Mouse (Mus musculus): ENCODE results near the gene Zbtb40.
A peak's percentile ranks its signal among the peaks of the same experiment; 100 is the strongest.

The Zbtb40 gene

DNA sequence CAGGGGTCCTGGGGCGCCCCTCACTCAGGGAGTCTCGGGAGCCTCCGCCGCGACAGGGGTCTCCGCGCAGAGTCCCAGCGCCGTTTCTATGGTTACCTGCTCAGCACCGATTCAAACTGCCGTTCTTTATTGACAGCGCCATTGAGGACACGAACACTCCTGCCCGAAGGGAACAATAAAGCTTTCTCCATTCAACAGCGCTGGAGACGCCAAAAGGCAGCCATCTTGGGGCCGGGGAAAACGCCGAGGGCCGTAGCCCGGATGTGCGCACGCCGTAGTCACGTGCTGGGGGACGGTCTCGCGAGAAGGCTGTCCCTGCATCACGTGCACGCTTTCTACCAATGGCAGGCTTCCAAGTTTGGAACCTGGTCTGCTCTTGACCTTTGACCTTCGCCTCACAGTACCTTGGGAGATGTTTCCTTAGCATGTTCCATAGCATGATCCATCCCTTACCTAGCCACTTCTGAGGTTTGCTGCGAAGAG, at the start of gene Zbtb40:
Gene Zbtb40 (minus strand): TSS at position 252 of the 483 bp plus-strand sequence.
- peak; percentile 96 for DNase-seq (ENCODE audit: low read depth, low spot score)

DNA sequence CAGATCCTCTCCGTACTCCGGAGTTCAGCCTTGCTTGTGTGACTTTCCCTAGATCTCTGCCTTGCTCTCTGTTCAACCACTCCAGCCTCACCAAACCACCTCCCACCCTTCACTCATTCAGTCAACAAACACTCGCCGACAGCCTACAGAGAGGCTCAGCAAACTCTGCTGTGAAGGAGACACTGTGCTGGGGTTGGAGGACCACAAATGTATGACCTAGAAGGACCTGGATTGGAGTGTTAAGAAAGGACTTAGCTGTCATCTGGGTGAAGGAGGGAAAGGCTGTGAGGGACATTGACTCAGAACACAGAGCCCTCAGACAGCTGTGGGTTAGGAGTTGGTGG, 49.4 kb upstream of the Zbtb40 start:
- no peak for DNase-seq (ENCODE audit: low read depth, low spot score)

DNA sequence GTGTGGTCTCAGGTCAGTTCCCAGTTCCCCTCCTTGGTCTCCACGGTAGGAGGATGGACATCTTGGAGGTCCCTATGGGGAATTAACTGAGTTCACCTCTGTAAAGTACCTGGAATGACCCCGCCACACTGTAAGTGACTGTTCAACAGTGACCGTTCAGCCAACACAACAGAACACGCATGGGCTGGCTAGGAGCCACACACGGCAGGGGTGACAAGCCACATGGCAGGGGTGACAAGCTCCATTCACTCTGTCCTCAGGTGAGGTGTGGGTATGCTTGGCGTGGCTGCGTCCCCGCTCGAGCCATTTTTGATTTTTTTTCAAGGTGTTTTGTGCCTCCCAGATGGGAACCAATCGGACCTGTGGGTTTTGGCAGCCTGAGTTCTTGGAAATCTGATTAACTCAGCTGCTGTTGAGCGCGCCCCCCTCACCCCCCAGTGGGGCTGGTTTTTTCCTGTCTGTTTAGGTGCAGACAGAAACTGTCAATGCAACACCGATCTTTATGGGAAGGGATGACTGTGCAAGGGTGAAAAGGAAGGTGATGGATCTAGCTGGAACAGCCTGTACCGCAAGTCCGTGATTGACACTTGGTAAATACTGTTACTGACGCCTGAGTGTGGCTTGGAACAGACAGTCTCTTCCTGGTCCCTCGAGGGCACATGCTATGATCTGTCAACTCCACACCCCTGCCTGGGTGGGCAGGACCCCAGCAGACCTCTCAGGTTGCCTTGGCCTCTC, 48.8 kb upstream of the Zbtb40 start:
- no peak for DNase-seq (ENCODE audit: low read depth, low spot score)

DNA sequence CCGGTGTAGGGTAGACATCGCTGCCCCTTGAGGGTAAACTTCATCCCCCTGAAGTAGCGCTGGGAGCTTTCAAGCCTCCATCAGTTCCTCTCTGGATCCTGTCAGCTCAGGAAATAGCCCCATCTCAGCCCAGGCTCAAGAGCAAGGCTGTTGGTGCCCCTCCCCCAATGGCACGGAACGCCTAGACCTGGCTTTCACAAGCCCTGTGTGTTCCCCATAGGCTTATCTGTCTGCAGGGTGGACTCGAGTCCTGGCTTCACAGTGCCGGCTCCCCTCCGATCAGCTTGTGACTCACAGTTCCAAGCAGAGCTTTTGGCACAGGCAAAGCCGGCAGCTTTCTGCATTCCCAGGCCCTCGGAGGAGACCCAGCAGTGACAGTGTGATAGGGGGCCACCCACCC, 47.8 kb upstream of the Zbtb40 start:
- no peak for DNase-seq (ENCODE audit: low read depth, low spot score)

DNA sequence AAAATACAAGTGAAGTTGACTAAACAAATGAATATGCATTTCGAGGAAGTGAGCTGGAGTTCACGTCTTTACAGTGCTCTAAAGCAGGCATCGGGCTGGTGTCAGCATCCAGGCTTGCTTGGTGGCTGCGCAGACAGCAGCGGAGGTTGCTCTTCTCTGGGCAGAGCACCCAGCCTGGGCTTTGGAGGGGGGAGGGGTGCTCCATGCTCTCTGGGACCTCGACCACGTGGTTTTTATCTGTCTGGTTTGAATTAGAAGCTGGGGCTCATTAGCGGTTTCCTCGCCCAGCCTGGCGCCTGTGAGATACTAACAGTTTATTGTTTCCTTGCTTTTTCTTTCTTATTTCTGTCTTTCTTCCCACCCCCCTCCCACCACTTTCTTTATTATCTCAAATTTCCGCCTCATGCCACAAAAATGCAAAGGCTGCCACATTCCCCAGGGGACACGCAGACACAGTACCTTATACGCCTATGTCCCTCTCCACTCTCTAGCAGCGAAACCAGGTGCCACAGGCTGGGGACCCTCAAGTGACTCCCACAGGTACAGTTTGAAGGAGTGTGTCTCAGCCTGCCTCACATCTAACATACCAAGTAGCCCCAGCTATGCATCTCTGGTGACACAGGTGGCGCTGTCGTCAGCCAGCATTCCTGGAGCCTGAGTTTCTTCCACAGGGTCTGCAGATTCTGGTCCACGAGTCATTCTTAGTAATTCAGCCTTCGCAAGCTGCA, 36.6 kb upstream of the Zbtb40 start:
- no peak for DNase-seq (ENCODE audit: low read depth, low spot score)

DNA sequence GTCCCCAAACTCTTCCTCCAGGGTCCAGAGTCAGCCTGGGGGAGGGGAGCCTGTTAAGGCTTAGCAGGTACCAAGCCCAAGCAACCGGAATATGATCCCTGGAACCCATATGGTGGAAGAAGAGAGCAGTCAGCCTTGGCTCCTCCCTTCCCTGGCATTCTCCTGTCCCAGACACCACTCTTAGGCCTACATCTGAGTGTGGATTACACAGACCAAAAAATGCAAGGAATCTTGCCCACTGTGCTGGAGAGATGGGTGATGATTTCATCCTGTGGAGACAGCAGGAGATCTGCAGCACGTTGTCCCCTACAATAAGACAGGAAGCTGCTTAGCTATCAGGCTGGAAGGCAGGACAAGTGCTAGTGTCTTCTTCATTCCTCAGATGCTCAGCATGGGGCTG, 34.3 kb upstream of the Zbtb40 start:
- no peak for DNase-seq (ENCODE audit: low read depth, low spot score)

DNA sequence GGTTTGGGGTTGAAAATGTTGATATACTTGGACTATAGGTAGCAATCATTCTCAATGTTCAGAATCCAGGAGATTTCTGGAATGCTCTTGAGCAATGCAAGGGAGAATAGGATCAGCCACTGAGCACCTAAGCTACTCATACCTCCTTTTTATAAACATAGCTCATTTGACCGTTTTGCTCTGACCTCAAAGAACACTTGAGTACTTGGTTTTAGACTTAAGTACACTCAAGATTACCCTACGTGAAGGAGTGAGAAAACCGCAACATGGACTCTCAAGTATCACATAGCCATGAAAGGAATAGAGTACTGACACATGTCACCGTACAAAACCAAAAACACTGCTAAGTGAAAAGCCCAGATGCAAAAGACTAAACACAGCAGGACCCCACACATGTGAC, 32.8 kb upstream of the Zbtb40 start:
- DNase-seq (ENCODE audit: low read depth, low spot score) = no peak

DNA sequence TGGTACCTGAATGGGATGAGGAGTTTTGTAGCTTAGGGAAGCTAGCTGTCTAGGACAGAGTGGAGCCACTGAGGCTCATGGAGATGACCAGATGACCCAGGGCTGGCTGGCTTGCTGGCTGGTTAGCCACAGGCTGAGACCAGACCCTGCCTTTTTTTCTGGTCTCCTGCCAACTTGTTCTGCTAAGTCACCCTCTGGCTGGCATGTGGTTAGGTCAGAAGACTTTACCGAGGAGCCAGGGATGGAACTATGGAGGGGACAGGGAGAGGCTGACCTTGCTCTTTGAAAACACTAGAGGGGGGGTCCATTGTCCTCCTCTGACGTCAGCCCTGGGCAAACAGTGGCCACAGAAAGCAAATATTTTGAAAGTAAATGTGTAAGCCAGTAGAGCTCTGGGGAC, 28.6 kb upstream of the Zbtb40 start:
- no peak for DNase-seq (ENCODE audit: low read depth, low spot score)

DNA sequence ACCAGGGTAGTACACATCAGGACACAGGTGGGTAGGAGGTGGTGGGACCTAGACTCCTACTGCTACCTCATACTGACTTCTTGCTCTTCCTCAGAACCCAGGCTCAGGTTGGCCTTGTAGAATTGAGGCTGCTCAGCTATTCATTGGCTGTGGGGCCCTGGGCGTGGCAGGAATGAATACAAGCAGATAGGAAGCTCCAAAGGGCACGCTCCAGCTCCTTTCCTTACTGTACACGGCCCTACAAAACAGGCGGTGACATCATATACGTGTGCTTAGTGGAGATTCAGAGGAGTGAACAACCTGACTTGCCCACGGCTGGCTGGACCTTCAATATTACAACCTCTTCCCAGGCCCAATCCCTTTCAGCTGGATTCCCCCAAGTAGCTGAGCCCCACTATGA, 22.6 kb upstream of the Zbtb40 start:
- no peak for DNase-seq (ENCODE audit: low read depth, low spot score)

DNA sequence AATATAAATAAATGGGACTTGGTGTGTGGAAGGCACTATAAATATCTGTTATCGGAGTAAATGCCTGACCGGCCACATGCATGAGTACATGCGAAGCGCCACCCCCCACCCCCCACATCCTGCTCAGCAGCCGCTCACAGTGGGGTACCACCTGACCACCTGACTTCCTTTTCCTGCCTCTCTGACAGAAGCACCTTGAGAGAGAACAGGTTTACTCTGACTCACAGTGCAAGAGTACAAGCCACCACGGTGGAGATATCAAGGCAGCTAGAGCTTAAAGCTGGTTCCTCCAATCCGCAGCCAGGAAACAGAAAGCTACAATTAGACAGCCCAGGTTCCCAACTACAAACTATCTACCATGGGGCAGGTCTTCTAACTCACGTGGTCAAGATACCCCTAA, 19.9 kb upstream of the Zbtb40 start:
- DNase-seq (ENCODE audit: low read depth, low spot score) = peak; percentile 57

DNA sequence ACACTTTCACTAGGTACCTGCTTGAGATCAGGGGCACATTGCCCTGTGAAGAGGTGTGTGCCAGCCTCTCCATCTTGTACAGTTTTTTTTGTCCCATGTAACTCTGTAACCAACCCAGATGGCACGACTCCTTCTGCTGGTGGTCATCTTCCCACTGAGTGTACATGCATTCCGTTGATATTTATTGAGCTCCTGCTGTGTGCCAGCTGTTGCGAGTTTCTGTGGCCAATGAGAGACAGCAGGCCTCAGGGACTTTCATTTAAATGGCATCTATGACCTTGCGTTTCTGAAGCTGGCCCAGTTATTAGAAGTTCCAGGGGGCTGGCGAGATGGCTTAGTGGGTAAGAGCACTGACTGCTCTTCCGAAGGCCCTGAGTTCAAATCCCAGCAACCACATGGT, 17.2 kb upstream of the Zbtb40 start:
- DNase-seq (ENCODE audit: low read depth, low spot score) = no peak

DNA sequence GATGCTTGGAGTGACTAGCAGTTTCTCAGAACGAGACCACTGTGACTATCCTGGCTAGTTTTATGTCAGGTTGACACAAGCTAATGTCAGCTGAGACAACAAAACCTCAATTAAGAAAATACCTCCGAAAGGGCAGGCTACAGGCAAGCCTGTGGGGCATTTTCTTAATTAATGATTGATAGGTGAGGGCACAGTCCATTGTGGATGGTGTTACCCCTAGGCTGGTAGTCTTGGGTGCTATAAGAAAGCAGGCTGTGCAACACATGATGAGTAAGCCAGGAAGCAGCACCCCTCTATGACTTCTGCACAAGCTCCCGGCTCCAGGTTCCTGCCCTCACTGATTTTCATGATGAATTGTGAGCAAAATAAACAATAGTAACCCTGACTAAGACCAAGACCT, 6.3 kb upstream of the Zbtb40 start:
- no peak for DNase-seq (ENCODE audit: low read depth, low spot score)

DNA sequence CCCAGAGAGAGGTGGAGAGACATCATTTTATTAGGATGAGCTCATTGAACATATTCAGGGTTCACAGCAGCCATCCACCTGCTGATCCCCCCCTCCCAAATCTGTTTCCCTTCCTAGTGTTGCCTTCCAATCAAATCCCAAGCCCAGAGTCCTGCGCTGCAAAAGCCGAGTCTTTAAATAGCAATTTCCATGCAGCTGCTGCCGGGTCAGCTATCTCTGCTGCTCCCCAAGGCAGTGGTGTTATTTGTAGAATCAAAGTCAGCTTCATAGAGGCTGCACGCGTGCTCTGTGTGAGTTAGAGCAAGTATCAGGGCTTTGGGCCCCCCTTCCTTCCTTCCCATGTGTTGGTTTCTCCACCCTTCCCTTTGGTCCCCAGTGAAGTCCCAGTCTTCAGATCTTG, 5.2 kb upstream of the Zbtb40 start:
- no peak for DNase-seq (ENCODE audit: low read depth, low spot score)

DNA sequence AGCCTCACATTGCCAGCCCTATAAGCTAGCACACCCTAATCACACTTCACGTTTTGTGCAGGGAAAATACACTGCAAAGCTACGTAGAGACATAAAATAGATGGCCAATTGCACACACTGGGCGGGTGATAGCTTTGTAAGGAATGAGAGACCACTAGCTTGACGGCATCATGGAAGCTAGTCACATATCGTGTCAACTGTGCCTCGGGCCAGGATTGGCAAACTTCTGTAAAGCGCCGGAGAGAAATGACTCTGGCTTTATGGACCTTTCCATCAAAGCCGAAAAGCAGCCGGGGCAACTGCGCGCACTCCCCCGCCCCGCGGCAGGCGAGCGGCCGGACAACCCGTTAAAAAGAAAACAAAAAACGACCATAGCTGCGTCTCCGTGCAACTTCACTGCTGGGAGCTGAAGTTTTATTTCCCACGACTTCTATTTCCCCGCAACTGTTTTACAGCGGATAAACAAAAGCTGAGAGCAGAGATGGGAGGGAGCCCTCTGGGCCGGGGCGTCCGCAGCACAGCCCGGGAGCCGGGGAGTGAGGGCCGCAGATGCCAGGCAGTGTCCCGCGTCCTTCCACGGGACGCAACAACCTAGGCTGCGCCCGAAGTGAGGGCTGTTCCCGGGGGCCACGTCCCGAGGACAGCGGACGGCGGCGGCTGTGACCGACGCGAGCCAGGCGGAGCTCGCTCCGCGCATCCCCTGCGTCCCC, 606 bp downstream of the Zbtb40 start:
- peak; percentile 32 for DNase-seq (ENCODE audit: low read depth, low spot score)

DNA sequence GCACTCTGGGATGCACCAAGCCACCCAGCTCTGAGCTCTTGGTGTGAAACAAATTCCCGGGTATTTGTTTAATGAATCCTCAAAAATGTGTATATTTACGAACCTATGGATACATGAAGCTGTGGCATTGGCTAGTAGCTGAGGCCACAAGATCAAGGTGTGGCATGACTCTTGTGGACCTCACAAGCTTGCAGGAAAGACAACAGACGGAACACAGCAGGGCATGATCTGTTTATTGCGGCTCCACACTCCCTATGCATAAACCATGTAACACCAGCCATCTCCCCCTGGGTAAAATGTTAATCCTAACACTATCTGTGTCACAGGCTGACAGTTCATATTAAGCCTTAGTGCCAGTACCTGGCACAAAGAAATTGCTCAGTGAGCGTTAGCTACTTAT, 2.5 kb downstream of the Zbtb40 start:
- DNase-seq (ENCODE audit: low read depth, low spot score) = no peak

DNA sequence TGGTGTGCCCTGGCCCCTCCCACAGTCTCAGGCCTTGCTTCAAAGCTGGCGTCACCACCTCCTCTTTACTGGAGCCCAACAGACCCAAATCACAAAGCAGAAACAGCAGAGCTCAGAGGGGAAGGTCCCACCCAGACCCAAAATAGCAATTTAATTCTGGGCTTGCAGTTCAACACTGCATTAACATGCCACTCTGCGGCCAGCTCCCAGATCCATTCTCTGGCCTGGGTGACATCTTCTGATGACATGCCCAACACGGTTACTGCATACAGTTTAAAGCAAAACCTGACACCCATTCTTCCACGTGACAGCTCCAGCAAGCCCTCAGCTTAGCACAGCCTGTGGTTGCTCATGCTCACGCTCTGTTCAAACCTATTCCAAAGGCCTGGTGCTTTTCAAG, 4.1 kb downstream of the Zbtb40 start:
- DNase-seq (ENCODE audit: low read depth, low spot score) = no peak

DNA sequence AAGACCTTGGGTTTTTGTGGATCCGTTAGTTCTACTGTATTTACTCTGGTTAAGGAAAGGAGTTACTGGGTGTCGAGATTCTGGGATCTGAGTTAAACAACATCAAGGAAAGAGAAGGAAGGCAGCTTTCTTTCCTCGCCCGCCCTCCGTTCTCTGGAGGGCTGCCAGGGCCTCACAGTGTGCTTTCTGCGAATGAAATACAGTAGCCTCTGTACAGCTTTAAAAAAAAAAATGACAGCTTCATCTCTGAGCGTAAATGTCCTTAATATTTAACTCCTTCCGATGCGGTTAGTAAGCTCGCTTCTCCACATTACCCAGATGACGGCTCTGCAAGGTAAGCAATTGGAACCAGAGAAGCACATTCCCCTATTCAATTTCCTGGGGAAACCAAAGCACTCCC, 4.8 kb downstream of the Zbtb40 start:
- DNase-seq (ENCODE audit: low read depth, low spot score) = no peak

DNA sequence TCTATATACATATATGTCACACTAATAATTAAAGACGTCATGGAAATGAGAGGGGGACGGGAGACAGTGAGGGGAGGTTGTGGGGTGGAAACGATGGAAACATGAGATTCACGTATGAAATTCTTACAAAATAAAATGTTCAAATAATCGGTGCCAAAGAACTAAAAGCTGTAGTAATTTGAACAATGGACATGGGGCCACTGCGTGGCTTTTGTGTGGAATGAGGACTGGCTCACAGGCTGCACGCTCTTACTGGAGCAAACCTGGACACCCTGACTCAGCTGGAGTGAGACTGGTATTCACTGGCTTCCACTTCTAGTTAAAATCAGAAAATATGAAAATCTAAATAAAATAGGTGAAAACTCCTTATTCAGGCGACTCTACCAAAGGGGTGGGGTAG, 6.6 kb downstream of the Zbtb40 start:
- DNase-seq (ENCODE audit: low read depth, low spot score) = no peak

DNA sequence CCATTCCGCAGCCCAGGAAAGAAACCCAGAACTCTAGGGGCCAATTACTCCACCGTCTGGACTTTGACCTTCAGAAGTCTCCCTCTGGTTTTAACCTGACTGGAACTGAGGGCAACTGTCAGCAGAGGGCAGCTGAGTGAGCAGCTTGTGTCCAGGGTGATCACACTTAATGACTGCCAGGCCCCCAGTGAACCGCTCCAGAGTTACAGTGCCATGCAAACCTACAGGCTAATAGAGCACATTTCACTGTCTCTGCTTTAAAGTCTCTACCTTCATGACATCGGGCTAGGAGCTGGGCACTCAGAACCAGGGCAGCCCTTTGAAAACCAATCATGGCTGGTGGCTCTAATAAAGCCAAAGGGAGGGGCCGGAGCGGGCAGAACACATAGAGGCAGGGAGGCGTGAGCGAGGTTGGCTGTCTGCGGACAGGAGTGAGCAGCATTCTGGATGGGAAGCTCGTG, 7.4 kb downstream of the Zbtb40 start:
- DNase-seq (ENCODE audit: low read depth, low spot score) = no peak

DNA sequence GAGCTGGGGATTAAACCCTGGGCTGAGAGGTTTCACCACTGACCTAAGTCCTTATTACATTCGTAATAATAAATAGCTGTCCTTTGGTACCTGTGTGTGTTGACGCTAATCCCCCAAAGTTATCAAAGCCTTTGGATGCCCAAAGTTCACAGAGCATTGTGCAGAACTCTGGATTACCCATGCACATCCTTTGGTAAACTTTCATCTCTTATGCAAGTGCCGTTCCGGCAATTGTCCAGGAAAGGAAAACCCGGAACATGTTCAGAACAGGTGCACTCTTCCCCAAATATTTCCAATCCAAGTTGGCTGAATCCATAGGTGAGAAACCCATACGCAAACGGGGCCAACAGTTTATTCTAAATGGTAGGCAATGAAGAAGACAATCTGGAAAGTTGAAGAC, 9.2 kb downstream of the Zbtb40 start:
- no peak for DNase-seq (ENCODE audit: low read depth, low spot score)

DNA sequence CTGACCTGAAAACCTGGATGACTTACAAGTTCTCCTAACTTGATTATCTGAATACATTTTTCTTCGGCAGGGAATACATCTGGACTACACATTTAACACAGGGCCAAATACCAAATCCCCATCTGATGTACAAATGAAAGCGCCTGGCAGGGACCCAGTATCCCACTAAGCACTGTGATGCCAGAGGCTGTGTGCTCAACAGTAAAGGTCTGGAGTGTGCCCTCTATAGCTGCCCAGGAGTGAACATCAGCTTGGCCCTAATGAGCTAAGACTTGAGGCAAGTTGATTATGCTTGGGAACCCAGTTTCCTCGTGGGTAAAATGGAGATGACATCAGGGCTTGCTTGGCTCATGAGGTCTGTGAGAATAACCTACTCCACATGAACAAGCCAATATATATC, 10.1 kb downstream of the Zbtb40 start:
- no peak for DNase-seq (ENCODE audit: low read depth, low spot score)

DNA sequence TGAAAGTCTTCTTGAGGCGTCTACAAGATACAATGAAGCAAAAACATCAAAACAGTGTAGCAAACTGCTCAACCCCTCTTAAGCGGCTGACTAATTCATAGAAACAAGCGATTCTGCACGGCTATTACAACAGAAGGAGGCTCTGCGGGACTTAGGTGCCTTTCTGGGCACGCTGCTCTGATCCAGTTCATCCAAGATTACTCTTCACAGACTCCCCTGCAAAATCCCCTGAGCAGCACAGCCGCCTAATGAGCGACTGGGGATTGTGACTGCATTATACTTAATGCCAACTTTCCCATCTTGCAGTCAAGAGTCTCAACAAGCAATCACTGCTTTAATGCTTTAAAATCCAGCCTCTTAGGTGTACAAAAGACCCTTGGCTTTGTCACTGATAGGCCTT, 10.5 kb downstream of the Zbtb40 start:
- DNase-seq (ENCODE audit: low read depth, low spot score) = no peak

Measured in CD4-positive, CD25-positive, alpha-beta regulatory T cell, adult 2 months (primary cell).